Comparison of ENCODE assay signal across 10 mouse cellular contexts in genomic region chr1:183982108-183982507, GRCm38 (mm10). TPM values are rescaled to one million over a fixed set of nuclear protein-coding genes. Genes with fewer than 3 reads are reported as not detected.
DNase-seq lines count a peak whose midpoint lies in the region; ATAC-seq and TF ChIP-seq lines count a peak whose summit lies in the region.
"Had no signal": no experiment of that assay in that cellular context is flagged by ENCODE, and none has a peak within 500 bp of the region (broad histone marks: within the 10 kb centered on the region; RNA-seq: fewer than 3 reads in every experiment).

No protein-coding gene starts in this region.

- no peak for TF ChIP-seq CTCF in thymus, adult 2 months (IDR thresholded peaks at IDR 0.05; ENCODE audit: borderline replicate concordance, control insufficient read depth, extremely low read depth, insufficient read depth, low read length, poor library complexity)

- WGBS in forebrain, embryonic 13.5 days = 76% methylated on average over 13 of the region's 13 CpGs
- 85% methylated on average over 13 of the region's 13 CpGs for WGBS in forebrain, embryonic 10.5 days
- WGBS in neural tube, embryonic 13.5 days = 72% methylated on average over 13 of the region's 13 CpGs
- WGBS in thymus, adult 2 months = 27% methylated on average over 13 of the region's 13 CpGs

- H3K27ac ChIP-seq in forebrain, embryonic 13.5 days = no peak overlapping the region
- no peak overlapping the region for H3K27ac ChIP-seq in forebrain, embryonic 10.5 days
- no peak overlapping the region for H3K27ac ChIP-seq in neural tube, embryonic 13.5 days (replicated peaks)
- no peak overlapping the region for H3K27ac ChIP-seq in thymus, adult 2 months (ENCODE audit: control insufficient read depth, insufficient read depth, low read length)
- H3K27ac ChIP-seq: embryonic facial prominence, embryonic 13.5 days; limb, embryonic 15.5 days had no signal

- no peaks in the 10 kb centered on the region for H3K4me1 ChIP-seq in forebrain, embryonic 13.5 days
- no peaks in the 10 kb centered on the region for H3K4me1 ChIP-seq in forebrain, embryonic 10.5 days
- no peaks in the 10 kb centered on the region for H3K4me1 ChIP-seq in neural tube, embryonic 13.5 days (replicated peaks)
- peaks cover 14% of the 10 kb centered on the region for H3K4me1 ChIP-seq in thymus, adult 2 months (replicated peaks; ENCODE audit: control insufficient read depth, insufficient read depth, low read length)
- H3K4me1 ChIP-seq: embryonic facial prominence, embryonic 13.5 days; limb, embryonic 15.5 days had no signal

- no peaks in the 10 kb centered on the region for H3K27me3 ChIP-seq in forebrain, embryonic 13.5 days
- H3K27me3 ChIP-seq in forebrain, embryonic 10.5 days (ENCODE audit: poor library complexity, severe bottlenecking) = no peaks in the 10 kb centered on the region
- no peaks in the 10 kb centered on the region for H3K27me3 ChIP-seq in neural tube, embryonic 13.5 days
- H3K27me3 ChIP-seq in thymus, adult 2 months (ENCODE audit: control insufficient read depth, insufficient read depth, low read length) = no peaks in the 10 kb centered on the region
- H3K27me3 ChIP-seq: embryonic facial prominence, embryonic 13.5 days; limb, embryonic 15.5 days had no signal

- no peaks in the 10 kb centered on the region for H3K9me3 ChIP-seq in forebrain, embryonic 13.5 days (replicated peaks)
- no peaks in the 10 kb centered on the region for H3K9me3 ChIP-seq in forebrain, embryonic 10.5 days
- no peaks in the 10 kb centered on the region for H3K9me3 ChIP-seq in neural tube, embryonic 13.5 days
- H3K9me3 ChIP-seq: embryonic facial prominence, embryonic 13.5 days; limb, embryonic 15.5 days had no signal

- no peak overlapping the region for H3K4me2 ChIP-seq in forebrain, embryonic 13.5 days
- H3K4me2 ChIP-seq in neural tube, embryonic 13.5 days = 0 out of 2 replicates have a peak overlapping the region, but pooled peaks have one; percentile 13
- H3K4me2 ChIP-seq: embryonic facial prominence, embryonic 13.5 days; limb, embryonic 15.5 days had no signal

- H3K9ac ChIP-seq in forebrain, embryonic 13.5 days = no peak overlapping the region
- H3K9ac ChIP-seq in neural tube, embryonic 13.5 days = no peak overlapping the region
- H3K9ac ChIP-seq: embryonic facial prominence, embryonic 13.5 days; limb, embryonic 15.5 days had no signal

- H3K4me3 ChIP-seq in forebrain, embryonic 13.5 days = no peak overlapping the region
- no peak overlapping the region for H3K4me3 ChIP-seq in forebrain, embryonic 10.5 days
- no peak overlapping the region for H3K4me3 ChIP-seq in neural tube, embryonic 13.5 days
- H3K4me3 ChIP-seq in thymus, adult 2 months (ENCODE audit: control insufficient read depth, insufficient read depth, low read length) = no peak overlapping the region
- H3K4me3 ChIP-seq: embryonic facial prominence, embryonic 13.5 days; limb, embryonic 15.5 days had no signal

- peak; percentile 59; the same call in 1 of the 2 replicates for ATAC-seq in forebrain, embryonic 13.5 days
- no peak for ATAC-seq in neural tube, embryonic 13.5 days (ENCODE audit: low read depth)

- no peak for TF ChIP-seq POLR2A in thymus, adult 2 months (IDR thresholded peaks at IDR 0.05; ENCODE audit: control insufficient read depth, extremely low read depth, insufficient read depth, low read length, poor library complexity)

- no peak for DNase-seq in forebrain, embryonic 10.5 days (ENCODE audit: extremely low spot score, low spot score)
- no peak for DNase-seq in neural tube, embryonic 10.5 days (ENCODE audit: extremely low spot score, low spot score)
- peak; percentile 58 to 66 for DNase-seq in layer of hippocampus, postnatal 36 days
- DNase-seq in right cerebral cortex, postnatal 36 days (ENCODE audit: low spot score in 2 of 2) = peak; percentile 17 to 23
- DNase-seq in thymus, adult 2 months = no peak
- DNase-seq in adrenal gland, adult 18-20 months (ENCODE audit: low spot score in 2 of 2) = no peak

- no peaks in the 10 kb centered on the region for H3K36me3 ChIP-seq in forebrain, embryonic 13.5 days (ENCODE audit: poor library complexity, severe bottlenecking)
- H3K36me3 ChIP-seq in forebrain, embryonic 10.5 days (replicated peaks) = no peaks in the 10 kb centered on the region
- H3K36me3 ChIP-seq in neural tube, embryonic 13.5 days = no peaks in the 10 kb centered on the region
- no peaks in the 10 kb centered on the region for H3K36me3 ChIP-seq in thymus, adult 2 months (ENCODE audit: control insufficient read depth, insufficient read depth, low read length)
- H3K36me3 ChIP-seq: embryonic facial prominence, embryonic 13.5 days; limb, embryonic 15.5 days had no signal

RNA-seq across cellular contexts. Expression of gene Dusp10, which starts 31.0 kb away (rescaled TPM):
- 8.6 and 9.7 TPM in 2 replicates for polyA plus RNA-seq in forebrain, embryonic 13.5 days (2015; fragmentation: Nextera tagmentation; extraction: Ambion mirVana)
- 4.3 and 6.3 TPM in 2 replicates for polyA plus RNA-seq in forebrain, embryonic 10.5 days (2016; fragmentation: Nextera tagmentation; extraction: Ambion mirVana)
- 6.7 and 6.8 TPM in 2 replicates for polyA plus RNA-seq in neural tube, embryonic 13.5 days (2015; fragmentation: Nextera tagmentation; extraction: Ambion mirVana)
- 1 to 10 TPM; 5.3 to 5.9 TPM for total RNA-seq in layer of hippocampus, postnatal 36 days (2021)
- 206 and 226 TPM in 2 replicates for polyA plus RNA-seq in thymus, adult 2 months (2012; rRNA removed)
- 10 to 100 TPM; 10.7 to 38.7 TPM for total RNA-seq in adrenal gland, adult 18-20 months (2021)

RNA-seq across cellular contexts. Expression of gene 1700056E22Rik, which starts 52.0 kb away (rescaled TPM):
- 1.2 and 1.5 TPM in 2 replicates for polyA plus RNA-seq in forebrain, embryonic 13.5 days (2015; fragmentation: Nextera tagmentation; extraction: Ambion mirVana)
- 1.0 TPM in 2 replicates for polyA plus RNA-seq in forebrain, embryonic 10.5 days (2016; fragmentation: Nextera tagmentation; extraction: Ambion mirVana)
- 0.76 and 0.89 TPM in 2 replicates for polyA plus RNA-seq in neural tube, embryonic 13.5 days (2015; fragmentation: Nextera tagmentation; extraction: Ambion mirVana)
- total RNA-seq in layer of hippocampus, postnatal 36 days (2021) = not detected
- polyA plus RNA-seq in thymus, adult 2 months (2012; rRNA removed) = 5.0 and 7.8 TPM in 2 replicates
- 1 to 10 TPM; 1.7 to 3.6 TPM for total RNA-seq in adrenal gland, adult 18-20 months (2021)

Comparison
In these comparisons a context has a peak if more than half of its experiments do, and no peak if none do; other contexts are left out.
1. DNase-seq: peak in layer of hippocampus, postnatal 36 days (2 of 2) and right cerebral cortex, postnatal 36 days (2 of 2); none in forebrain, embryonic 10.5 days (single experiment), neural tube, embryonic 10.5 days (single experiment), thymus, adult 2 months (single experiment) and adrenal gland, adult 18-20 months (0 of 2).
2. RNA of gene Dusp10, which starts 31.0 kb away (polyA plus RNA-seq): 206 to 226 TPM in thymus, adult 2 months; 8.6 to 9.7 TPM in forebrain, embryonic 13.5 days, 6.7 to 6.8 TPM in neural tube, embryonic 13.5 days and 4.3 to 6.3 TPM in forebrain, embryonic 10.5 days; every median in the first group is over 10 times any median in the second.